Mouse (Mus musculus) small intestine, adult 2 months (tissue): ENCODE measurements around the gene 3100002H09Rik.

Experiments used
- CTCF ChIP-seq: fragments of 200-500 bp; IDR thresholded peaks from 2 replicates; pipeline ENCODE4 v1.5.1; 2012; ENCODE audit warnings: low read depth, mild to moderate bottlenecking, control low read depth, inconsistent platforms, low read length, moderate library complexity, mixed read lengths; ENCODE audit not compliant: insufficient replicate concordance, insufficient read length; ENCODE audit errors: extremely low read depth
- POLR2A ChIP-seq: fragments of 200-500 bp; IDR thresholded peaks from 2 replicates; pipeline ENCODE4 v1.6.1; 2012; ENCODE audit warnings: low read depth, mild to moderate bottlenecking, control low read depth, inconsistent platforms, low read length, moderate library complexity

DNA sequence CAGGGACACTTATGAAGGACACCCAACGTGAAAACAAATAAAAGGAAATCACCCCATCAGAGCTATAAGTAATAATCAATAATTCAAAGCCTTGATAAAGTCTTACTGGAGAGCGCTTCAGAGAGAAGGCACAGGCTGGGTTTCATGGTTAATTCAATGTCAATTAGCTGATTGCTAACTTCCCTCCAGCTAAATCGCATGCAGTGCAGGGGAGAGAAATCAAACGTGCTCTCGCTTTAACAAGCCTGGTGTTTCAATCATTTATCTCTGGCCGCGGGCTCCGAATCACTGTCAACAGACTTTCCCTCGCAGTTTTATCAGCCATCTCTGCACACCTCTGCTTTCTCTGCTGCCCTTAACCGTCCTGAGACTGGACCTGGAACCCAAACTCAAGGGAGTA, 22.3 kb upstream of the 3100002H09Rik start:
- no peak for TF ChIP-seq CTCF
- no peak for TF ChIP-seq POLR2A
